Mouse (Mus musculus): ENCODE measurements at regions not wholly inside any gene's neighbourhood (a gene's known extent, or its start where the extent isn't known, plus 50 kb on each side); places are given as distances from the start of the nearest gene placed in this dataset.

GRCm38 (mm10) chr4:80442711-80443110 is 391.2 kb upstream of the Tyrp1 start:
- no peak for DNase-seq

GRCm38 (mm10) chr4:80463615-80464014 is 370.3 kb upstream of the Tyrp1 start:
- peak in 1 of 2 experiments; percentile 2 for DNase-seq

- DNase-seq = no peak
These were observed 358.0 kb upstream of the Tyrp1 start for GRCm38 (mm10) chr4:80475736-80476478.

- no peak for DNase-seq
These were observed 318.8 kb upstream of the Tyrp1 start for GRCm38 (mm10) chr4:80515087-80515486.

GRCm38 (mm10) chr4:80517476-80518285 is 316.2 kb upstream of the Tyrp1 start:
- peak; percentile 43 to 52 for DNase-seq

GRCm38 (mm10) chr4:80518589-80518988 is 315.3 kb upstream of the Tyrp1 start:
- no peak for DNase-seq

- DNase-seq = no peak
These were observed 294.1 kb upstream of the Tyrp1 start for GRCm38 (mm10) chr4:80539854-80540253.

- DNase-seq = no peak
These were observed 288.8 kb upstream of the Tyrp1 start for GRCm38 (mm10) chr4:80545086-80545485.

GRCm38 (mm10) chr4:80589438-80589837 is 244.5 kb upstream of the Tyrp1 start:
- DNase-seq = no peak

- DNase-seq = no peak
These were observed 205.7 kb upstream of the Tyrp1 start for GRCm38 (mm10) chr4:80628271-80628670.

GRCm38 (mm10) chr4:80629251-80629650 is 204.7 kb upstream of the Tyrp1 start:
- no peak for DNase-seq

- no peak for DNase-seq
These were observed 203.7 kb upstream of the Tyrp1 start for GRCm38 (mm10) chr4:80630260-80630659.

GRCm38 (mm10) chr4:80631041-80631440 is 202.9 kb upstream of the Tyrp1 start:
- DNase-seq = no peak

- no peak for DNase-seq
These were observed 202.5 kb upstream of the Tyrp1 start for GRCm38 (mm10) chr4:80631441-80631840.

- DNase-seq = no peak
These were observed 195.5 kb upstream of the Tyrp1 start for GRCm38 (mm10) chr4:80638381-80638780.

All from kidney, postnatal 4 days (tissue).